Mouse (Mus musculus): ENCODE data around the gene Madd. TPM values are rescaled to one million over a fixed set of nuclear protein-coding genes. Genes with fewer than 3 reads are reported as not detected.
A peak's percentile ranks its signal among the peaks of the same experiment; 100 is the strongest.

Madd gene
- polyA plus RNA-seq (2015; fragmentation: Nextera tagmentation; extraction: Ambion mirVana): 9.4 and 10.9 TPM in 2 replicates

GRCm38 (mm10) chr2:91183711-91184405 lies at the start of gene Madd:
Madd (minus strand) TSS chr2:91183837.
- no peak for ATAC-seq (ENCODE audit: borderline replicate concordance, extremely low read depth, low FRiP score, low TSS enrichment)
- Histone ChIP-seq H3K4me3 (peak within 1 kb of the TSS; percentile 80), H3K36me3 (no peaks in the 10 kb centered on the region), H3K4me2 (peak within 1 kb of the TSS; percentile 84), H3K9me3 (no peaks in the 10 kb centered on the region), H3K4me1 (peaks cover 14% of the 10 kb centered on the region), H3K27ac (peak within 1 kb of the TSS; percentile 54), H3K9ac (peak within 1 kb of the TSS; percentile 60), H3K27me3 (no peaks in the 10 kb centered on the region)
- 56% methylated on average over 15 of the region's 15 CpGs for WGBS

- Histone ChIP-seq H3K9ac (no peak overlapping the region), H3K27me3 (no peaks in the 10 kb centered on the region)
Observed at GRCm38 (mm10) chr2:91229735-91230134, 46.1 kb upstream of the Madd start.

GRCm38 (mm10) chr2:91223614-91224013 lies 40.0 kb upstream of the Madd start:
- H3K4me2 ChIP-seq: no peak overlapping the region
- H3K4me3 ChIP-seq: no peak overlapping the region
- H3K9ac ChIP-seq: no peak overlapping the region
- H3K9me3 ChIP-seq: no peaks in the 10 kb centered on the region
- H3K4me1 ChIP-seq: no peaks in the 10 kb centered on the region
- H3K36me3 ChIP-seq: no peaks in the 10 kb centered on the region
- H3K27me3 ChIP-seq: no peaks in the 10 kb centered on the region
- H3K27ac ChIP-seq: no peak overlapping the region
- no peak for ATAC-seq (ENCODE audit: borderline replicate concordance, extremely low read depth, low FRiP score, low TSS enrichment)
- 85% methylated on average over 2 of the region's 2 CpGs for WGBS

More at GRCm38 (mm10) chr2:91229735-91230134, 46.1 kb upstream of the Madd start:
- WGBS: 78% methylated on average over 2 of the region's 2 CpGs
- Histone ChIP-seq H3K36me3 (no peaks in the 10 kb centered on the region; the same call in 1 of the 2 replicates), H3K4me1 (no peaks in the 10 kb centered on the region), H3K4me2 (no peak overlapping the region), H3K4me3 (no peak overlapping the region), H3K27ac (no peak overlapping the region), H3K9me3 (no peaks in the 10 kb centered on the region)
- no peak for ATAC-seq (ENCODE audit: borderline replicate concordance, extremely low read depth, low FRiP score, low TSS enrichment)

GRCm38 (mm10) chr2:91220501-91220900 lies 36.9 kb upstream of the Madd start:
- 87% methylated on average over 3 of the region's 3 CpGs for WGBS
- no peak for ATAC-seq (ENCODE audit: borderline replicate concordance, extremely low read depth, low FRiP score, low TSS enrichment)

GRCm38 (mm10) chr2:91217032-91217431 lies 33.4 kb upstream of the Madd start:
- Histone ChIP-seq H3K4me2 (no peak overlapping the region), H3K9ac (no peak overlapping the region), H3K27me3 (no peaks in the 10 kb centered on the region), H3K4me1 (peaks cover 11% of the 10 kb centered on the region), H3K4me3 (no peak overlapping the region), H3K27ac (no peak overlapping the region), H3K36me3 (peaks cover 43% of the 10 kb centered on the region), H3K9me3 (no peaks in the 10 kb centered on the region)
- WGBS: 43% methylated on average over 4 of the region's 4 CpGs
- no peak; the same call in 1 of the 2 replicates for ATAC-seq (ENCODE audit: borderline replicate concordance, extremely low read depth, low FRiP score, low TSS enrichment)

More at GRCm38 (mm10) chr2:91220501-91220900, 36.9 kb upstream of the Madd start:
- no peak overlapping the region for H3K4me2 ChIP-seq
- H3K36me3 ChIP-seq: 0 out of 2 replicates have a peak, but pooled peaks cover 13% of the 10 kb centered on the region
- no peaks in the 10 kb centered on the region for H3K9me3 ChIP-seq
- peaks cover 11% of the 10 kb centered on the region for H3K4me1 ChIP-seq
- no peak overlapping the region for H3K4me3 ChIP-seq
- no peak overlapping the region for H3K9ac ChIP-seq
- no peaks in the 10 kb centered on the region for H3K27me3 ChIP-seq
- H3K27ac ChIP-seq: no peak overlapping the region

- no peak overlapping the region for H3K4me3 ChIP-seq
- peaks cover 77% of the 10 kb centered on the region for H3K36me3 ChIP-seq
- no peak overlapping the region for H3K9ac ChIP-seq
- H3K9me3 ChIP-seq: no peaks in the 10 kb centered on the region
- no peak for ATAC-seq (ENCODE audit: borderline replicate concordance, extremely low read depth, low FRiP score, low TSS enrichment)
- H3K27ac ChIP-seq: no peak overlapping the region
- peaks cover 11% of the 10 kb centered on the region for H3K4me1 ChIP-seq
- H3K4me2 ChIP-seq: no peak overlapping the region
- H3K27me3 ChIP-seq: no peaks in the 10 kb centered on the region
Observed at GRCm38 (mm10) chr2:91213311-91213710, 29.7 kb upstream of the Madd start.

- Histone ChIP-seq H3K36me3 (peaks cover 53% of the 10 kb centered on the region), H3K4me3 (no peak overlapping the region), H3K9me3 (no peaks in the 10 kb centered on the region), H3K27ac (no peak overlapping the region), H3K9ac (no peak overlapping the region), H3K4me1 (peaks cover 21% of the 10 kb centered on the region), H3K27me3 (no peaks in the 10 kb centered on the region), H3K4me2 (no peak overlapping the region)
- ATAC-seq (ENCODE audit: borderline replicate concordance, extremely low read depth, low FRiP score, low TSS enrichment): no peak
- WGBS: 82% methylated on average over 9 of the region's 9 CpGs
Observed at GRCm38 (mm10) chr2:91206254-91206775, 22.7 kb upstream of the Madd start.

- peak overlapping the region; percentile 76 for H3K4me2 ChIP-seq
- WGBS: 10% methylated on average over 20 of the region's 20 CpGs
- H3K36me3 ChIP-seq: peaks cover 24% of the 10 kb centered on the region
- H3K9me3 ChIP-seq: no peaks in the 10 kb centered on the region
- peak overlapping the region; percentile 70 for H3K9ac ChIP-seq
- H3K27me3 ChIP-seq: no peaks in the 10 kb centered on the region
- peak overlapping the region; percentile 96 for H3K27ac ChIP-seq
- ATAC-seq (ENCODE audit: borderline replicate concordance, extremely low read depth, low FRiP score, low TSS enrichment): no peak; the same call in 1 of the 2 replicates
- peaks cover 21% of the 10 kb centered on the region for H3K4me1 ChIP-seq
- H3K4me3 ChIP-seq: peak overlapping the region; percentile 60
Observed at GRCm38 (mm10) chr2:91202972-91203656, 19.5 kb upstream of the Madd start.

- H3K27ac ChIP-seq: peak within 1 kb of the TSS; percentile 96
- peaks cover 21% of the 10 kb centered on the region for H3K4me1 ChIP-seq
- no peaks in the 10 kb centered on the region for H3K27me3 ChIP-seq
- 2% methylated on average over 28 of the region's 28 CpGs for WGBS
- H3K9me3 ChIP-seq: no peaks in the 10 kb centered on the region
- peaks cover 17% of the 10 kb centered on the region for H3K36me3 ChIP-seq
- peak within 1 kb of the TSS; percentile 85 for H3K9ac ChIP-seq
- peak; percentile 95 for ATAC-seq (ENCODE audit: borderline replicate concordance, extremely low read depth, low FRiP score, low TSS enrichment)
- H3K4me3 ChIP-seq: peak within 1 kb of the TSS; percentile 60
- H3K4me2 ChIP-seq: peak within 1 kb of the TSS; percentile 76
Observed at GRCm38 (mm10) chr2:91202222-91202971, 18.8 kb upstream of the Madd start, which contains the start of the genes Nr1h3 and Acp2. Nr1h3 (minus strand) TSS chr2:91202834. Acp2 (plus strand) TSS chr2:91202885.

- no peak for ATAC-seq (ENCODE audit: borderline replicate concordance, extremely low read depth, low FRiP score, low TSS enrichment)
- no peaks in the 10 kb centered on the region for H3K27me3 ChIP-seq
Observed at GRCm38 (mm10) chr2:91198888-91199287, 15.3 kb upstream of the Madd start.

GRCm38 (mm10) chr2:91196577-91197001 lies 13.0 kb upstream of the Madd start:
- Histone ChIP-seq H3K4me2 (no peak overlapping the region), H3K27me3 (no peaks in the 10 kb centered on the region), H3K9ac (no peak overlapping the region), H3K27ac (peak overlapping the region; percentile 61), H3K9me3 (no peaks in the 10 kb centered on the region), H3K36me3 (no peaks in the 10 kb centered on the region), H3K4me3 (no peak overlapping the region), H3K4me1 (peaks cover 18% of the 10 kb centered on the region)
- 49% methylated on average over 3 of the region's 3 CpGs for WGBS
- ATAC-seq (ENCODE audit: borderline replicate concordance, extremely low read depth, low FRiP score, low TSS enrichment): no peak

More at GRCm38 (mm10) chr2:91198888-91199287, 15.3 kb upstream of the Madd start:
- H3K4me1 ChIP-seq: peaks cover 31% of the 10 kb centered on the region
- no peak overlapping the region for H3K4me3 ChIP-seq
- H3K9me3 ChIP-seq: no peaks in the 10 kb centered on the region
- no peak overlapping the region for H3K27ac ChIP-seq
- H3K9ac ChIP-seq: no peak overlapping the region
- 80% methylated on average over 3 of the region's 3 CpGs for WGBS
- no peaks in the 10 kb centered on the region for H3K36me3 ChIP-seq
- no peak overlapping the region for H3K4me2 ChIP-seq

All from lung, embryonic 15.5 days (tissue).